Mouse (Mus musculus) MEL (cell line): ENCODE measurements around the gene Olfr706.

Experiments
- CTCF ChIP-seq, 3 experiments: IDR thresholded peaks in 2 of 3; conservative IDR thresholded peaks in 1 of 3; 2 replicates each; pipeline ENCODE4 v1.5.1; 2011 to 2012; ENCODE audit warnings: low read length in 3 of 3, low read depth in 2 of 3, mild to moderate bottlenecking in 2 of 3, improper control_type of control experiment in 1 of 3, inconsistent platforms in 1 of 3, mixed read lengths in 1 of 3, moderate library complexity in 1 of 3; ENCODE audit not compliant: control insufficient read depth in 1 of 3, insufficient read depth in 1 of 3, poor library complexity in 1 of 3, severe bottlenecking in 1 of 3
- KAT2A ChIP-seq: conservative IDR thresholded peaks from 2 replicates; pipeline ENCODE4 v1.6.1; 2012; ENCODE audit warnings: low read depth, low read length, improper control_type of control experiment, inconsistent platforms
- MAFK ChIP-seq: IDR thresholded peaks from 2 replicates; pipeline ENCODE4 v1.6.1; 2011; ENCODE audit warnings: low read depth, mild to moderate bottlenecking, low read length, improper control_type of control experiment, borderline replicate concordance
- MEF2A ChIP-seq: IDR thresholded peaks from 2 replicates; pipeline ENCODE4 v1.6.1; 2014; ENCODE audit warnings: low read depth, mild to moderate bottlenecking, inconsistent platforms, low read length, improper control_type of control experiment; ENCODE audit not compliant: poor library complexity, insufficient replicate concordance, severe bottlenecking; ENCODE audit errors: extremely low read depth
- POLR2A ChIP-seq, 2 experiments: IDR thresholded peaks; 2 replicates each; pipeline ENCODE4 v1.6.1; 2011 to 2012; ENCODE audit warnings: low read length in 2 of 2, mild to moderate bottlenecking in 2 of 2, control low read depth in 1 of 2, improper control_type of control experiment in 1 of 2, low read depth in 1 of 2, moderate library complexity in 1 of 2; ENCODE audit not compliant: control insufficient read depth in 1 of 2, insufficient read depth in 1 of 2, poor library complexity in 1 of 2
- POLR2AphosphoS2 ChIP-seq: IDR thresholded peaks from 2 replicates; pipeline ENCODE4 v1.6.1; 2011; ENCODE audit warnings: low read length, improper control_type of control experiment
- RCOR1 ChIP-seq: IDR thresholded peaks from 2 replicates; pipeline ENCODE4 v1.6.1; 2012; ENCODE audit warnings: low read depth, mild to moderate bottlenecking, inconsistent platforms, low read length, improper control_type of control experiment

DNA sequence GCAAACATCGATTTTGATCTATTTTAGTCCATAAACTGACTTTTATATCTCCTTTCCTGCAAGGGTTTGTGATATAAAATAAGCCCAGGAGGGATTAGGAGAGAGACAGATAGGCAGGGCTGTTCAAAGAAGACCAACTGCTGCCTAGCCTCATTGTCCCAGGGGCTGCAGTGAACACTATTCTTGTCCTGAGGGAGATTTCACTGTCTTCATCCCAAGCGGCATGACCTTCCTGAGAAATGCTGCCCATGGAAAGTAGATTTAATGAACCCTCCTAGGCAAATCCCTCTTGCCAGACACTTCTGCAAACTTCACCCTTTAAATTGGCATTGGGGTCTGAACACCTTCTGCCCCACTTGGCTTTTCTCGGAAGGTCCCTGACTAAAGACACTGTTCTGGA is 11.2 kb downstream of the Olfr706 start, which contains the start of gene Olfr705:
- TF ChIP-seq CTCF (IDR thresholded peaks at IDR 0.05 in 2 of 3, conservative IDR thresholded peaks at IDR 0.05 in 1 of 3; ENCODE audit: control insufficient read depth in 1 of 3, insufficient read depth in 1 of 3, low read depth in 2 of 3, low read length in 3 of 3, poor library complexity in 1 of 3, severe bottlenecking in 1 of 3) (no peak), MAFK (no peak), KAT2A (no peak), RCOR1 (no peak), POLR2AphosphoS2 (no peak), MEF2A (no peak), POLR2A (IDR thresholded peaks at IDR 0.05; ENCODE audit: control insufficient read depth in 1 of 2, insufficient read depth in 1 of 2, low read depth in 1 of 2, low read length in 2 of 2, poor library complexity in 1 of 2) (no peak)
